Mouse (Mus musculus) CH12.LX (cell line): Measurements from ENCODE around the gene Mllt11.

Experiments
- CHD1 ChIP-seq: IDR thresholded peaks from 2 replicates; pipeline ENCODE4 v1.6.1; 2012; ENCODE audit warnings: low read depth, low read length, improper control_type of control experiment, inconsistent platforms
- CTCF ChIP-seq, 2 experiments: IDR thresholded peaks in 1 of 2; conservative IDR thresholded peaks in 1 of 2; 2 replicates each; pipeline ENCODE4 v1.5.1; 2011 to 2012; ENCODE audit warnings: low read depth in 2 of 2, low read length in 2 of 2, improper control_type of control experiment in 1 of 2, inconsistent platforms in 1 of 2, mild to moderate bottlenecking in 1 of 2, moderate library complexity in 1 of 2
- EP300 ChIP-seq: IDR thresholded peaks from 2 replicates; pipeline ENCODE4 v1.6.1; 2011; ENCODE audit warnings: low read length, improper control_type of control experiment
- HCFC1 ChIP-seq: IDR thresholded peaks from 2 replicates; pipeline ENCODE4 v1.6.1; 2012; ENCODE audit warnings: low read depth, mild to moderate bottlenecking, inconsistent platforms, low read length, improper control_type of control experiment
- JUND ChIP-seq: conservative IDR thresholded peaks from 2 replicates; pipeline ENCODE4 v1.6.1; 2011; ENCODE audit warnings: low read depth, low read length, improper control_type of control experiment
- MAX ChIP-seq: IDR thresholded peaks from 2 replicates; pipeline ENCODE4 v1.6.1; 2011; ENCODE audit warnings: low read length, improper control_type of control experiment
- NELFE ChIP-seq: IDR thresholded peaks from 2 replicates; pipeline ENCODE4 v1.6.1; 2011; ENCODE audit warnings: low read depth, low read length, improper control_type of control experiment
- POLR2A ChIP-seq: IDR thresholded peaks from 2 replicates; pipeline ENCODE4 v1.6.1; 2011; ENCODE audit warnings: low read depth, mild to moderate bottlenecking, improper control_type of control experiment, low read length
- RAD21 ChIP-seq: IDR thresholded peaks from 2 replicates; pipeline ENCODE4 v1.6.1; 2011; ENCODE audit warnings: low read depth, mild to moderate bottlenecking, low read length, improper control_type of control experiment, moderate library complexity
- SMC3 ChIP-seq: IDR thresholded peaks from 2 replicates; pipeline ENCODE4 v1.6.1; 2011; ENCODE audit warnings: low read depth, low read length, improper control_type of control experiment
- ZC3H11A ChIP-seq: IDR thresholded peaks from 2 replicates; pipeline ENCODE4 v1.6.1; 2012; ENCODE audit warnings: low read depth, mild to moderate bottlenecking, inconsistent platforms, low read length, improper control_type of control experiment

DNA sequence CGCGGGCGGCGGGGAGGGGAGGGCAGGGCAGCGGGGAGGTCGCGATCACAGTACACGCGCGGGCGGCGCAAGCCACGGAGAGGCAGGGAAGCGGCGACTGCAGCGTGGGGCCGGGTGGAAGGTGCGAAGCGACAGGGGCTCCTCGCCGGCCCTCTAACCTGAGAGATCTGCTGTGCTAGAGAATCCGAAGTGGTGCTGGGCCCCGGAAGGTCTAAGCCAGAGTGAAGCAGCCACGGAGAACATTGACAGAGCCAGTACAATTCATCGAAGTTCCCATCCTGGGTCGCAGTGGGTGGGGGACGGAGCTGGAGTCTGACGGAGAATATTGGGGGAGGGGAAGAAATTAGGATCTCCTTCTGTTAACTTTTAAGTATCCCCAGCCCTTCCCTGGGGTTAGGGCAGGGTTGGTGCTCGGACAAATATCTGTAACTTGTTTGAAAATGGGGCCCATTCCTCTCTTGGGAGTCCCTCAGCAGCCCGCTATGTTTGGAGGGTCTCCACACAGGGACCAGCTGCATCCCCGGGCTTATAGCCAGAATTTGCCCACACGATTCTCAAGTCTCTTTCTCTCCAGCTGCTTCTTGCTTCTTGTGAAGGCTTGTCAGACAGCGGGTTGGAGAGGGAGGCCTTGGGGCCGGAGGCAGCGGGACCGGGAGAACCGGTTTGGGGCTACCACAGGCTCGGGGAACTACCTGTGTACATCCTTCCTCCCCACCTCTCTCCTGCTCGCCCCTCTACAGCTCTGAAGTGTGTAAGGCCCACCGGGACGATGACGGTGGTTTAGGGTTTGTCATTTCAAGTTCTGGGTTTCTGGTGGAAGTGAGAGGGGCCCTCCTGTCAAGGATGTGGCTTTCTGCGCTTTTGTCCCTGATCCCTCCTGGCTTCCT lies 2.8 kb downstream of the Mllt11 start:
- TF ChIP-seq MAX: no peak
- no peak; the same call in none of the 2 replicates for TF ChIP-seq POLR2A
- no peak for TF ChIP-seq JUND
- TF ChIP-seq CTCF (conservative IDR thresholded peaks at IDR 0.05 in 1 of 2, IDR thresholded peaks at IDR 0.05 in 1 of 2; ENCODE audit: low read depth in 2 of 2, low read length in 2 of 2): no peak
- TF ChIP-seq RAD21: no peak
- TF ChIP-seq ZC3H11A: no peak
- TF ChIP-seq EP300: no peak
- TF ChIP-seq SMC3: no peak
- TF ChIP-seq NELFE: no peak
- no peak for TF ChIP-seq HCFC1
- peak; percentile 12; the same call in 1 of the 2 replicates for TF ChIP-seq CHD1
